Mouse (Mus musculus): ENCODE measurements around the gene Eln. TPM values are rescaled to one million over a fixed set of nuclear protein-coding genes. Genes with fewer than 3 reads are reported as not detected.

Eln gene
- polyA plus RNA-seq, 1 experiment from 2014 or later, result 14.8 TPM

DNA sequence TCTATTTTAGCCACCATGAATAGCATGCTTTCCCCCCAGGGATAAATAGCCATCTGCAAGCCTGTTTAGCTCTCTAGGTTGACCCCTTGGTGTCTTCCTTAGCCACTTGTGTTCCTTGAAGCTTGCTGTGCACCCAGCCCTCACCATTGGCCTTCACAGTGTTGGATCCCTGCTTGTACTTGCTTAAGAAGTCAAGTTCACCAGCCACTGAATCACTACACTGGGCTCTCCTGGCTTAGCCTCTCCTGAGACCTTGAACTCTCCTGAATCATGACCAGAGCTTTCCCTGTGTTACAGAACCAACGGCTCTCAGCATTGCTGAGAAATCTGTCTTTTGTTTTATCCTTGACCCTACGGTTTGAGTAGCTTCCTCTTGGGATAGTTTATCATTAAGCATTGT lies 33.0 kb upstream of the Eln start:
- H3K4me2 ChIP-seq (ENCODE audit: low read depth, low read length), result no peak overlapping the region
- H3K27ac ChIP-seq (ENCODE audit: low read depth), result no peak overlapping the region
- TF ChIP-seq EP300 (IDR thresholded peaks at IDR 0.05; ENCODE audit: low read depth) (no peak), CTCF (IDR thresholded peaks at IDR 0.05; ENCODE audit: low read depth) (no peak)
- no peaks in the 10 kb centered on the region for H3K9me3 ChIP-seq (ENCODE audit: low read length)
- H3K36me3 ChIP-seq (replicated peaks; ENCODE audit: insufficient read depth, low read length), result no peaks in the 10 kb centered on the region
- DNase-seq (no peak), ATAC-seq (no peak)
- H3K4me3 ChIP-seq (ENCODE audit: low read depth, low read length), result no peak overlapping the region
- H3K9ac ChIP-seq (replicated peaks), result no peak overlapping the region
- 49% methylated on average over 2 of the region's 2 CpGs for WGBS (ENCODE audit: insufficient replicate concordance)
- H3K27me3 ChIP-seq (ENCODE audit: insufficient read depth, low read length), result no peaks in the 10 kb centered on the region
- H3K4me1 ChIP-seq (ENCODE audit: insufficient read depth), result no peaks in the 10 kb centered on the region

- Histone ChIP-seq H3K27me3 (ENCODE audit: insufficient read depth, low read length) (no peaks in the 10 kb centered on the region), H3K4me1 (ENCODE audit: insufficient read depth) (no peaks in the 10 kb centered on the region), H3K4me3 (ENCODE audit: low read depth, low read length) (no peak overlapping the region), H3K36me3 (replicated peaks; ENCODE audit: insufficient read depth, low read length) (no peaks in the 10 kb centered on the region), H3K27ac (ENCODE audit: low read depth) (no peak overlapping the region), H3K9ac (replicated peaks) (no peak overlapping the region), H3K9me3 (ENCODE audit: low read length) (no peaks in the 10 kb centered on the region), H3K4me2 (ENCODE audit: low read depth, low read length) (no peak overlapping the region)
- DNase-seq, result no peak
- ATAC-seq, result no peak
- no peak for TF ChIP-seq CTCF (IDR thresholded peaks at IDR 0.05; ENCODE audit: low read depth)
- no peak for TF ChIP-seq EP300 (IDR thresholded peaks at IDR 0.05; ENCODE audit: low read depth)
- 73% methylated on average over 12 of the region's 12 CpGs for WGBS (ENCODE audit: insufficient replicate concordance)
These were observed 29.4 kb upstream of the Eln start for GRCm38 (mm10) chr5:134776551-134776950.

DNA sequence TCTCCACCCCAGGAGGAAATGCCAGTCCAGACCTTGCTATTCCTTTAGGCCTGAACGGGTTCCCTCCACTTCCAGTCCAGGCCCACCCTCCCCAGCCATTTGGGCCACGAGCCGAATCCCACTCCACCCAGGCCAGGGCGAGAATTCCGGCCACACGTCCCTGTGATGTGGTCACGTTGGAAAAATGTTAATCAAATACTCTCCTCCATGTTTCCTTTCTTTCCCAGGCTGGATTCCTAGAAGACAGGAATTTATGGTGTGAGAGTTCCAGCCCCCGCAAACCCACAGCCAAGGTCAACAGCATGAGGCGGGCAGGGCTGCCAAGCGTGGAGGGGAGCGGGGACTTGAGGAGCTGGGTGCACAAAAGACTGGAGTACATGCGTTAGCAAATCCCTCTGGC lies 25.4 kb upstream of the Eln start:
- 81% methylated on average over 12 of the region's 12 CpGs for WGBS (ENCODE audit: insufficient replicate concordance)
- ATAC-seq (no peak), DNase-seq (no peak)
- no peaks in the 10 kb centered on the region for H3K27me3 ChIP-seq (ENCODE audit: insufficient read depth, low read length)
- H3K4me2 ChIP-seq (ENCODE audit: low read depth, low read length), result no peak overlapping the region
- H3K4me1 ChIP-seq (ENCODE audit: insufficient read depth), result no peaks in the 10 kb centered on the region
- no peak overlapping the region for H3K27ac ChIP-seq (ENCODE audit: low read depth)
- no peak overlapping the region for H3K9ac ChIP-seq (replicated peaks)
- no peaks in the 10 kb centered on the region for H3K9me3 ChIP-seq (ENCODE audit: low read length)
- no peak overlapping the region for H3K4me3 ChIP-seq (ENCODE audit: low read depth, low read length)
- H3K36me3 ChIP-seq (replicated peaks; ENCODE audit: insufficient read depth, low read length), result no peaks in the 10 kb centered on the region
- TF ChIP-seq EP300 (IDR thresholded peaks at IDR 0.05; ENCODE audit: low read depth) (no peak), CTCF (IDR thresholded peaks at IDR 0.05; ENCODE audit: low read depth) (no peak)

- TF ChIP-seq EP300 (IDR thresholded peaks at IDR 0.05; ENCODE audit: low read depth), result no peak
- no peak for TF ChIP-seq CTCF (IDR thresholded peaks at IDR 0.05; ENCODE audit: low read depth)
- H3K36me3 ChIP-seq (replicated peaks; ENCODE audit: insufficient read depth, low read length), result no peaks in the 10 kb centered on the region
- H3K4me2 ChIP-seq (ENCODE audit: low read depth, low read length), result no peak overlapping the region
- H3K27ac ChIP-seq (ENCODE audit: low read depth), result no peak overlapping the region
- H3K4me3 ChIP-seq (ENCODE audit: low read depth, low read length), result no peak overlapping the region
- ATAC-seq (no peak), DNase-seq (no peak)
- H3K9me3 ChIP-seq (ENCODE audit: low read length), result no peaks in the 10 kb centered on the region
- no peak overlapping the region for H3K9ac ChIP-seq (replicated peaks)
- H3K27me3 ChIP-seq (ENCODE audit: insufficient read depth, low read length), result no peaks in the 10 kb centered on the region
- H3K4me1 ChIP-seq (ENCODE audit: insufficient read depth), result no peaks in the 10 kb centered on the region
- WGBS (ENCODE audit: insufficient replicate concordance), result 62% methylated on average over 3 of the region's 3 CpGs
These were observed 24.6 kb upstream of the Eln start for GRCm38 (mm10) chr5:134771750-134772149.

DNA sequence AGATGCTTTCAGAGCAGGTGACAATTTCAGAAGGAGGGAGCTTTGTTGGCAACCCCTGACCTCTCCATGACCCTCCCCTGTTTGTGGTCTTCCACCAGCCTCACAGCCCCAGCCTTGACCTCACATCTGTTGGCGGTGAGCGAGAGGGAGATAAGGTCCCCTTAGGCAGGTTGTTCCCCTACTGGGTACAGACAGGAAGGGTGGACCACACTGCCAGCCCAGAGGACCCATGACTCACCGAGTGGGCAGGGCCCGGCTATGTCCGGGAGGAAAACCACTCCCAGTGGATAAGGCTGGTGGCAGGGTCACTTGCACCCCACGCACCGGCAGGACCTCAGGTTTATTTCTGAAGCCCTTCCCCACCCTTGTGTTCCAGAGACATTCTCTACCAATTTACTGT lies 22.1 kb upstream of the Eln start:
- no peaks in the 10 kb centered on the region for H3K36me3 ChIP-seq (replicated peaks; ENCODE audit: insufficient read depth, low read length)
- no peak overlapping the region for H3K4me2 ChIP-seq (ENCODE audit: low read depth, low read length)
- no peak overlapping the region for H3K9ac ChIP-seq (replicated peaks)
- ATAC-seq (no peak), DNase-seq (no peak)
- H3K4me3 ChIP-seq (ENCODE audit: low read depth, low read length), result no peak overlapping the region
- 12% methylated on average over 7 of the region's 7 CpGs for WGBS (ENCODE audit: insufficient replicate concordance)
- TF ChIP-seq CTCF (IDR thresholded peaks at IDR 0.05; ENCODE audit: low read depth) (no peak), EP300 (IDR thresholded peaks at IDR 0.05; ENCODE audit: low read depth) (no peak)
- H3K4me1 ChIP-seq (ENCODE audit: insufficient read depth), result no peaks in the 10 kb centered on the region
- no peaks in the 10 kb centered on the region for H3K27me3 ChIP-seq (ENCODE audit: insufficient read depth, low read length)
- no peak overlapping the region for H3K27ac ChIP-seq (ENCODE audit: low read depth)
- H3K9me3 ChIP-seq (ENCODE audit: low read length), result no peaks in the 10 kb centered on the region

GRCm38 (mm10) chr5:134765441-134765840 lies 18.3 kb upstream of the Eln start:
- DNase-seq (no peak), ATAC-seq (no peak)
- Histone ChIP-seq H3K4me2 (ENCODE audit: low read depth, low read length) (no peak overlapping the region), H3K4me1 (ENCODE audit: insufficient read depth) (no peaks in the 10 kb centered on the region), H3K27me3 (ENCODE audit: insufficient read depth, low read length) (no peaks in the 10 kb centered on the region), H3K9ac (replicated peaks) (no peak overlapping the region), H3K4me3 (ENCODE audit: low read depth, low read length) (no peak overlapping the region), H3K9me3 (ENCODE audit: low read length) (no peaks in the 10 kb centered on the region), H3K27ac (ENCODE audit: low read depth) (no peak overlapping the region), H3K36me3 (replicated peaks; ENCODE audit: insufficient read depth, low read length) (no peaks in the 10 kb centered on the region)
- WGBS (ENCODE audit: insufficient replicate concordance), result 77% methylated on average over 16 of the region's 16 CpGs
- TF ChIP-seq CTCF (IDR thresholded peaks at IDR 0.05; ENCODE audit: low read depth) (no peak), EP300 (IDR thresholded peaks at IDR 0.05; ENCODE audit: low read depth) (no peak)

GRCm38 (mm10) chr5:134763326-134763725 lies 16.2 kb upstream of the Eln start:
- ATAC-seq, result no peak
- Histone ChIP-seq H3K27me3 (ENCODE audit: insufficient read depth, low read length) (no peaks in the 10 kb centered on the region), H3K9me3 (ENCODE audit: low read length) (no peaks in the 10 kb centered on the region), H3K36me3 (replicated peaks; ENCODE audit: insufficient read depth, low read length) (no peaks in the 10 kb centered on the region), H3K4me2 (ENCODE audit: low read depth, low read length) (no peak overlapping the region), H3K4me1 (ENCODE audit: insufficient read depth) (no peaks in the 10 kb centered on the region), H3K4me3 (ENCODE audit: low read depth, low read length) (no peak overlapping the region), H3K9ac (replicated peaks) (no peak overlapping the region), H3K27ac (ENCODE audit: low read depth) (no peak overlapping the region)
- 69% methylated on average over 9 of the region's 9 CpGs for WGBS (ENCODE audit: insufficient replicate concordance)
- no peak for DNase-seq
- TF ChIP-seq EP300 (IDR thresholded peaks at IDR 0.05; ENCODE audit: low read depth) (no peak), CTCF (IDR thresholded peaks at IDR 0.05; ENCODE audit: low read depth) (no peak)

Data from liver, postnatal 0 days (tissue).